Mouse (Mus musculus): ENCODE data around the gene Eef2. TPM values are rescaled to one million over a fixed set of nuclear protein-coding genes. Genes with fewer than 3 reads are reported as not detected.

The Eef2 gene
- polyA plus RNA-seq (2014; fragmentation: Nextera tagmentation; extraction: Ambion mirVana): 549 and 578 TPM in 2 replicates

DNA sequence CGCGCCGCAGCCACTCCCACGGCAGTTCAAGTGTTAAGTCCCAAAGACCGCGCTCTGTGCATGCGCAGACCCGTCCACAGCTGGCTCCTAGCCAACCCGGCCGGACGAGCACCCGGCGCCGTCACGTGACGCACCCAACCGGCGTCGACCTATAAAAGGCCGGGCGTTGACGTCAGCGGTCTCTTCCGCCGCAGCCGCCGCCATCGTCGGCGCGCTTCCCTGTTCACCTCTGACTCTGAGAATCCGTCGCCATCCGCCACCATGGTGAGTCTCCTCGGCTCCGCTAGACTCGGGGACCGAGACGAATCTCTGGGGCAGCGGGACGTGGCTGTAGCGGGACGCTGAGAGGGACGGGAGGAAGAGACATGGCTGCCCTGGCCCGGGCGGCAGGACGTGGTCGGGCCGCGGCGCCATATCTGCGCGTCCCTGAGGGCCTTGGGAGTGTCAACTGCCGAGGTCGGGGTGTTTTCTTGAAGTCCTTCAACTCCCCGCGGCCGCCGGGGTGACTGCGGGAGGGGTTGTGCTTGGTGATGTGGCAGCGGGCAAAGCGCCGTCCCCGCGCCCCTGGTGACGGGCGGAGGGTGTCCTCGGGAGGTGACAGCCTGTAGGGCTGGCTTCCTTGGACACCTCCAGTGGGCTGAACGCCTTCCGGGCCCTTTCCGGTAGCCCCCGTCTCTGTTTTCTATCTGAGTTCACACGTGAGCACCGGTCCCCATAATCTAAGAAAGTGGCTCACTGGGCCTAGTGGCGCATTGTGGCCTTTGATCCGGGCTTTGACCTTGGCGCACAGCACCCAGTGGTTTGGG, at the start of gene Eef2:
Eef2 (plus strand) TSS at position 166 of the 806 bp plus-strand sequence.
- H3K9ac ChIP-seq (ENCODE audit: low read depth, low read length): peak within 1 kb of the TSS; percentile 98
- peak within 1 kb of the TSS; percentile 94 for H3K4me3 ChIP-seq (ENCODE audit: low read depth, low read length)
- H3K9me3 ChIP-seq (ENCODE audit: control insufficient read depth, low read length): no peaks in the 10 kb centered on the region
- H3K4me2 ChIP-seq (ENCODE audit: low read depth, low read length): peak within 1 kb of the TSS; percentile 98
- peaks cover 15% of the 10 kb centered on the region for H3K4me1 ChIP-seq (ENCODE audit: control insufficient read depth, insufficient read depth, low read length)
- H3K36me3 ChIP-seq (ENCODE audit: control insufficient read depth, insufficient read depth, low read length): peaks cover 46% of the 10 kb centered on the region
- peak; percentile 79 for ATAC-seq (ENCODE audit: low read depth)
- H3K27me3 ChIP-seq (replicated peaks; ENCODE audit: control insufficient read depth, insufficient read depth, low read length): no peaks in the 10 kb centered on the region
- DNase-seq (ENCODE audit: low spot score): peak; percentile 99
- H3K27ac ChIP-seq (replicated peaks; ENCODE audit: low read depth, low read length): peak within 1 kb of the TSS; percentile 88
- WGBS: 0% methylated on average over 60 of the region's 77 CpGs

DNA sequence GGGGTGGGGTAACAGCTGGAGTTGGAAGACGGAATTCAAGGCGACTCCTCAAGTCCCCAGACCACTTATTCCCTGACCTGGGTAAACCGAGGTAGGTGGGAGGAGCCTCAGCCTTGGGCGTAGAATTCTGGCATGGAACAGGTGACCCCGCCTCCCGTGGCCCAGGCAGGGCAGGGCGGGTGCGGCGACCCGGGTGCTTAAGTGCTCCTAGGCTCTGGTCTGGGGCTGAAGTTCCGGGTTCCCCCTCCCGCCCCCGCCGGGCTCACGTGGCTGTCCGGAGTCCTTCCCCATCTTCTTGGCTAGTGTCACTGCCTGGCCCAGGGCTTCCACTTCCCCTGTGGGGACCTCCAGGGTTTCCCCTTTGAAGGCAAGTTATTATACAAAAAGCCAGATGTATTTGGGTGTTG, 42.2 kb upstream of the Eef2 start:
- 3% methylated on average over 13 of the region's 16 CpGs for WGBS
- Histone ChIP-seq H3K27ac (replicated peaks; ENCODE audit: low read depth, low read length) (no peak overlapping the region), H3K4me2 (ENCODE audit: low read depth, low read length) (peak overlapping the region; percentile 15; the same call in 1 of the 2 replicates), H3K4me1 (ENCODE audit: control insufficient read depth, insufficient read depth, low read length) (peaks cover 23% of the 10 kb centered on the region), H3K4me3 (ENCODE audit: low read depth, low read length) (0 out of 2 replicates have a peak overlapping the region, but pooled peaks have one; percentile 3), H3K36me3 (ENCODE audit: control insufficient read depth, insufficient read depth, low read length) (no peaks in the 10 kb centered on the region), H3K9me3 (ENCODE audit: control insufficient read depth, low read length) (no peaks in the 10 kb centered on the region), H3K9ac (ENCODE audit: low read depth, low read length) (0 out of 2 replicates have a peak overlapping the region, but pooled peaks have one; percentile 25), H3K27me3 (replicated peaks; ENCODE audit: control insufficient read depth, insufficient read depth, low read length) (peaks cover 25% of the 10 kb centered on the region)
- ATAC-seq (ENCODE audit: low read depth): no peak
- no peak for DNase-seq (ENCODE audit: low spot score)

DNA sequence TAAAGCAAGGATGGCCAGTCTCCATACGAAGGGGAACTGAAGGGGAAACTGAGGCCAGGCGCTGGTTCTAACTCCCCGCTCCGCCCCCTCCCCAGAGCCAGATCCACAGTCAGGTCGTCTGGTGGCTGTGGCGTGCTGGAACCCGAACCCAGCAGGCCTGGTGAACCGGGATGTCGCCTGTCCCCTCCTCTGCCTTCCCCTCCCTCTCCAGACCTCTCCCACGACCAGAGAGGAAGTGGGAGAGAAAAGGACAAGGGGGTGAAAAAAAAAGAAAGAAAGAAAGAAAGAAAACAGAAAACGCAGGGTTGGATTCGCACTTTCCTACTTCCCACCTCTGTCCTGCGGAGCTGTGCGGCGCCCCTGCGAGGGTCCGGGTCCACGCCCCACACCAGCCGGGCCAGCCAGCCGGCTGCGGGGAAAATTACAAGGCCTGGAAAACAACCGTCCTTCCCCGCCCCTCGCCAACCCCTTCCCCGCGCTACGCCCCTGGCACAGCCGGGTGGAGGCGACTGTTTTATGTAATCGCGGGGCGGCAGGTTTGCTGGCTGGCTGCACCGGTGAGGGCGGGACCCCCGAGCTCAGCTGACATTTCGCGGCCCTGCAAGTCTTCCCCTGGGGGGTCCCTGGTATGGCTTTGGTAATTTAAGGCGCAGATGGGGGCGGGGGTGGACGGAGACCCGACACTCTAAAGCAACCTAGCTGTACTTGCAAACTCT, 41.3 kb upstream of the Eef2 start, which contains the start of gene Zbtb7a:
Zbtb7a (plus strand) TSS at position 255 of the 716 bp plus-strand sequence.
- Histone ChIP-seq H3K9me3 (ENCODE audit: control insufficient read depth, low read length) (no peaks in the 10 kb centered on the region), H3K36me3 (ENCODE audit: control insufficient read depth, insufficient read depth, low read length) (no peaks in the 10 kb centered on the region), H3K4me3 (ENCODE audit: low read depth, low read length) (peak within 1 kb of the TSS; percentile 88), H3K9ac (ENCODE audit: low read depth, low read length) (peak within 1 kb of the TSS; percentile 98), H3K4me2 (ENCODE audit: low read depth, low read length) (peak within 1 kb of the TSS; percentile 98), H3K27me3 (replicated peaks; ENCODE audit: control insufficient read depth, insufficient read depth, low read length) (peaks cover 25% of the 10 kb centered on the region), H3K27ac (replicated peaks; ENCODE audit: low read depth, low read length) (peak within 1 kb of the TSS; percentile 98), H3K4me1 (ENCODE audit: control insufficient read depth, insufficient read depth, low read length) (peaks cover 26% of the 10 kb centered on the region)
- 3% methylated on average over 38 of the region's 41 CpGs for WGBS
- ATAC-seq (ENCODE audit: low read depth) (no peak), DNase-seq (ENCODE audit: low spot score) (peak; percentile 42)

DNA sequence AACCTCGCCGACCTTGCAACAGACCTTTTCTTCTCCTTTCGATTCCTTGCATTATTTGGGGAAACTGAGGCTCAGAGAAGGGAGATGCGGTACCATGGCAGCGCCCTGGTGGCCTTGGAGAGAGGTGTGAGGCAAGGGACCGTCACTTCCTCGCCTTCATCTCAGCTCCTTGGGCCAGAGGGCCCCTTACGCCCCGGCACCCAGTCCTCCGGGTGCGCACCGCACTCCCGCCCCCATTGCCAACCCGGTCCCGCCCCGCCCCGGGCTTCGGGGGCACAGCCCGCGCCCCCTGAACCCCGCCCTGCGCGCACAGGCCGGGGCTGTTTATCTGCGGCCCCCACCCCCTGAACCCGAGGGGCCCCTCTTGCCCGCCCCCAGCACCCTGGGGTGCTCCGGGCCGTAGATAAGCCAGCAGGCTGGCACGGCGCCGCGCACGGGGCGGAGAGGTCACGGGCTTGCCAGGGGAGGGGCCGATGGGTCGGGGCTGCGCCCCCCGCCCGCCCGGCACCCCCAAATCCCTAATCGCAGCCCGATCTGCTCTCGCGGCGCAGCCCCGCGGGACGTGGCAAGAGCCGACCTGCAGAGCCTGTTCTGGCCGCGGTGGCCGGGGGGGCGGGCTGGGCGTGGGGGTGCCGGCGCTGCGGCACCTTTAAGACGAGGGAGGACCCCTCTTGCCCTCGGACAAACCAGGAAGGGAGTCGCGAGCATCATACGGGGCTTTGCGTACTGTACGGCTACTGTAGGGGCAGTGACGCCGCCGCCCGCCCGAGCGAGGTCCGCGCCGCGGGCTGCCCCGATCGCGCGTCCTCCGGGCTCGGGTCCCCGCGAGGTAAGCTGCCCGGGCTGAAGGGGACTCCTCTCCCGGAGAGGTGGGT, 40.4 kb upstream of the Eef2 start:
- 1% methylated on average over 52 of the region's 86 CpGs for WGBS

DNA sequence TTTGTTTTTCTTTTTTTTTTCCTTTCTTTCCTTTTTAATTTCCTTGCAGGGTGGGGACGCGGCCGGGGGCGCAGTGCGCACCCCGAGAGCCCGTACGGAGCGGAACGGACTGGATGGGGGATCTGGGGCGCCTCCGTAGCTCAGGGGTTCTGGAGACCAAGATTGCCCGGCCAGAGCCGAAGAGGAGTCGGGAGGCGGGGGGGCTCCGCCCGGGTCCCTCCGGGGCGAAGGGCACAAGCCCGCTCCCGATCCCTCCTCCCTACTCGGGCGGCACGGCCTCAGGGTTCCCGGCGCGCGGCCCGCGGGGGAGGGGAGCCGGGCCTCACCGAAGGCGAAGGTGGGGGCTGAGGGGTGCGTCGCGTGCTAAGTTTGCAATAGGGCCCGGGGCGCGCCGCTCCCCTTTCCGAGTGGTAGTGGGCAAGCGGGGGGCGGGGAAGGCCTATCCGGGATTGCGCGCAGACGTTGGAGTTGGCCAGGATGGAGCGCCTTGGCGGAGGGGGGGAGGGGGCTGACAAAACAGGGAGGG, 39.7 kb upstream of the Eef2 start:
- peak overlapping the region; percentile 98 for H3K4me2 ChIP-seq (ENCODE audit: low read depth, low read length)
- H3K4me3 ChIP-seq (ENCODE audit: low read depth, low read length): peak overlapping the region; percentile 88
- DNase-seq (ENCODE audit: low spot score) (no peak), ATAC-seq (ENCODE audit: low read depth) (peak; percentile 41)
- no peaks in the 10 kb centered on the region for H3K36me3 ChIP-seq (ENCODE audit: control insufficient read depth, insufficient read depth, low read length)
- H3K4me1 ChIP-seq (ENCODE audit: control insufficient read depth, insufficient read depth, low read length): peaks cover 35% of the 10 kb centered on the region
- under 1% methylated on average over 40 of the region's 50 CpGs for WGBS
- peak overlapping the region; percentile 98 for H3K9ac ChIP-seq (ENCODE audit: low read depth, low read length)
- no peaks in the 10 kb centered on the region for H3K9me3 ChIP-seq (ENCODE audit: control insufficient read depth, low read length)
- peak overlapping the region; percentile 98 for H3K27ac ChIP-seq (replicated peaks; ENCODE audit: low read depth, low read length)
- H3K27me3 ChIP-seq (replicated peaks; ENCODE audit: control insufficient read depth, insufficient read depth, low read length): peaks cover 25% of the 10 kb centered on the region

More for the DNA sequence above, 40.4 kb upstream of the Eef2 start:
- Histone ChIP-seq H3K9ac (ENCODE audit: low read depth, low read length) (peak overlapping the region; percentile 98), H3K36me3 (ENCODE audit: control insufficient read depth, insufficient read depth, low read length) (no peaks in the 10 kb centered on the region), H3K4me3 (ENCODE audit: low read depth, low read length) (peak overlapping the region; percentile 88), H3K4me2 (ENCODE audit: low read depth, low read length) (peak overlapping the region; percentile 98), H3K9me3 (ENCODE audit: control insufficient read depth, low read length) (no peaks in the 10 kb centered on the region), H3K27me3 (replicated peaks; ENCODE audit: control insufficient read depth, insufficient read depth, low read length) (peaks cover 25% of the 10 kb centered on the region), H3K4me1 (ENCODE audit: control insufficient read depth, insufficient read depth, low read length) (peaks cover 35% of the 10 kb centered on the region), H3K27ac (replicated peaks; ENCODE audit: low read depth, low read length) (peak overlapping the region; percentile 98)
- peak; percentile 38 for ATAC-seq (ENCODE audit: low read depth)
- DNase-seq (ENCODE audit: low spot score): peak; percentile 91

DNA sequence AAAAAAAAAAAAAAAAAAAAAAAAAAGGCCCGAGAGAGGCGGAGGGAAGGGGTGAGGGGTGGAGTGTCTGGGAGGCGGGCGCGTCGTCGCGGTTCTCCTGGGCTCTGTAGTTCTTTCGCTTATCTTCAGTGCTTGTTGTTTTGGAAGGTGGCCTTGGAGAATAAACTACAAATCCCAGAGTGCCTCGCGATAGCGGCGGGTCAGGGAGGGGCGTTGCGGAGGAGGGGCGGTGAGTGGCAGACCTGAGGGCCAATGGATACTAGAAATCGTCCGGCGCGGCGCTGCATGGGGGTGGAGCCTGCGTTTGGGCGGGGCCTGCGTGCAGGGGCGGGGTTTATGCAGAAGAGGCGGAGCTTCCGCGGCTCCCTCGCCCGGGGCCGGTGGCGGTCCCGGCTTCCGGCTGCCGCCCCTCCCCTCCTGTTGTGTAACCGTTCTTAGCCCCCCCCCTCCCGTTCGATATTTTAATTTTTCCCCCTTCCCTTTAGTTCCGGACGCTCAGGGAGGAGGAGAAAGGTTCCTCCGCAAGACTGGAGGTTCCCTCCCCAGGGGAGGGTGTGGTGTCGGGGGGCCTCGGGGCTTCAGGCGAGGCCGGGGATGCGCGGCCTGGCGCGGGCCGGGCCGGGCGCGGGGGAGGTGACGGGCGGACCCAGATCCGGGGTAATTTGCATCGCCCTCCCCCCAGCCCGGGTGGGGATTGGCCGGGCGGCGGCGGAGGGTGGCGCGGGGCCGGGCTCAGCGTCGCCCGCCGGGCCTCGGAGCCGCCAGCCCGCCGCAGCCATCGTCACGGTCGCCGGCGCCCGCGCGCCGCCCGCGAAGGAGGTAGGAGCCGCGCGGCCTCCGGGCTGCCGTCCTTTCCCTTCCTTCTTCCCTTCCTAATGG, 38.9 kb upstream of the Eef2 start:
- DNase-seq (ENCODE audit: low spot score) (peak; percentile 99), ATAC-seq (ENCODE audit: low read depth) (peak; percentile 95)
- 0% methylated on average over 24 of the region's 89 CpGs for WGBS
- Histone ChIP-seq H3K27ac (replicated peaks; ENCODE audit: low read depth, low read length) (peak overlapping the region; percentile 98), H3K4me3 (ENCODE audit: low read depth, low read length) (peak overlapping the region; percentile 88), H3K4me2 (ENCODE audit: low read depth, low read length) (peak overlapping the region; percentile 98), H3K4me1 (ENCODE audit: control insufficient read depth, insufficient read depth, low read length) (peaks cover 37% of the 10 kb centered on the region), H3K36me3 (ENCODE audit: control insufficient read depth, insufficient read depth, low read length) (no peaks in the 10 kb centered on the region), H3K9me3 (ENCODE audit: control insufficient read depth, low read length) (no peaks in the 10 kb centered on the region), H3K27me3 (replicated peaks; ENCODE audit: control insufficient read depth, insufficient read depth, low read length) (peaks cover 25% of the 10 kb centered on the region), H3K9ac (ENCODE audit: low read depth, low read length) (peak overlapping the region; percentile 98)

DNA sequence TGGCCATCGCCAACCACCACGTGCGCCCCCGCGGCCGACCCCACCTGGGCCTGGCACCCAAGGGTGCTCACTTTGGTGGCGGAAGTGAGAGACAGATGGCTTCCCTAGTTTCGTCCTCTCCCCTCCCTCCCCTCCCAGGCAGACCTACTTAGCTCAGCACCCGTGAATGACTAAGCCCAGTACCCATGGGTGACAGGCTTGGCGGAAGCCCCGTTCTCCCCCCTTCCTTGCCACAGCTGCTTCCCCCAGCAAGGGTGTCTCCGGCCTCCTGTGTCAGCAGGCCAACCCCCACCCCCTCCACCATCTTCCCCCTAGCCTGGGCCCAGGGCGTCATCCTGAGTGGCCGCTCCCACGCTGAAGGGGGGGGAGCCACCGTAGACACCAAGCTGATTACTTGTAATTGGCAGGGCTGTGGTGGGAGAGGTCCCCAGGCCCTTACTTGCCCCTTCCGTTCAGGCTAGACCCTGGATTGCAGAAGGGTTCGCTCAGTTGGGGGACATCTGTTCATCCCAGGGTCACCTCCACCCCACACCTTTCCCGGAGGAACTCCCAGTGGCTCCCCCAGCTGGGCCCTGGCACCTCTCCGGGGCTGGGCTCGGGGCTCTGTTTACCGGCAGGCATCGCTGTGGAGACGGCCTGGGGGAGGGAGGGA, 38.2 kb upstream of the Eef2 start:
- DNase-seq (ENCODE audit: low spot score) (peak; percentile 59), ATAC-seq (ENCODE audit: low read depth) (no peak)
- WGBS: under 1% methylated on average over 15 of the region's 24 CpGs
- Histone ChIP-seq H3K9ac (ENCODE audit: low read depth, low read length) (peak overlapping the region; percentile 94), H3K36me3 (ENCODE audit: control insufficient read depth, insufficient read depth, low read length) (no peaks in the 10 kb centered on the region), H3K4me2 (ENCODE audit: low read depth, low read length) (peak overlapping the region; percentile 92), H3K4me3 (ENCODE audit: low read depth, low read length) (peak overlapping the region; percentile 88), H3K27ac (replicated peaks; ENCODE audit: low read depth, low read length) (peak overlapping the region; percentile 91), H3K27me3 (replicated peaks; ENCODE audit: control insufficient read depth, insufficient read depth, low read length) (peaks cover 25% of the 10 kb centered on the region), H3K4me1 (ENCODE audit: control insufficient read depth, insufficient read depth, low read length) (peaks cover 40% of the 10 kb centered on the region), H3K9me3 (ENCODE audit: control insufficient read depth, low read length) (no peaks in the 10 kb centered on the region)

Data from embryonic facial prominence, embryonic 14.5 days (tissue).